Mouse (Mus musculus): ENCODE measurements around the gene Apex1. TPM values are rescaled to one million over a fixed set of nuclear protein-coding genes. Genes with fewer than 3 reads are reported as not detected.
"Not testable (repeated sequence)": the region's sequence is repeated elsewhere in the genome, so short reads cannot be mapped to it uniquely, and the experiment has no call there.

Apex1 gene
- total RNA-seq, 4 experiments from 2014 or later: 61.2 to 67.5 (median 64.1) TPM

DNA sequence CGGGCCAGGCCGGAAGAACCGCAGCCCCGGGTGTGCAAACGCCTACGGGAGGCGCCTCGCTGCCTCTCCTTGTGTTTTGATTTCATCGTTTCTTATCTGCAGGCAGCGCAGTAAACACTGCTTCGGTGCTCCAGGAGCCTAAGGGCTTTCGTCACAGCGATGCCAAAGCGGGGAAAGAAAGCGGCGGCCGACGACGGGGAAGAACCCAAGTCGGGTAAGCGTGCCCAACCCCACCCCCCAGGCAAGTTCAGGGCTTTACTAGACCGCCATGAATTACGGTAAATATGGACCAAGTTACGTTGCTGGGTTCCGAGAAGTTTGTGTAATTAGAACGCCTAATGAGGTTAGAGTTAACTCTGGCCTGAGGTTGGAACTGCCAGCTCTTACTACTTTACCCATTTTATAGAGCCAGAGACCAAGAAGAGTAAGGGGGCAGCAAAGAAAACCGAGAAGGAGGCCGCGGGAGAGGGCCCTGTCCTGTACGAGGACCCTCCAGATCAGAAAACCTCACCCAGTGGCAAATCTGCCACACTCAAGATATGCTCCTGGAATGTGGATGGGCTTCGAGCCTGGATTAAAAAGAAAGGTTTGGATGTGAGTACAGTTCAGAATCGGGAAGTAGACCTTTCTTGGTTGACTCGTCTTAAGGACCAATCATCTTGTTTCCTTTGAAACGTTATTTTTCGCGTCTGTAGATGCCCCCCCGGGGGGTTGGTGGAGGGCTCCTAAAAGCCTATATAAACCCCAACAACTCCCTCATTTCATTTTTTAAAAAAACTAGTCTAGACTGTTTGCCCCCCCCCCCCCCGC, 548 bp downstream of the Apex1 start:
- DNase-seq (ENCODE audit: low spot score in 2 of 2): no peak

DNA sequence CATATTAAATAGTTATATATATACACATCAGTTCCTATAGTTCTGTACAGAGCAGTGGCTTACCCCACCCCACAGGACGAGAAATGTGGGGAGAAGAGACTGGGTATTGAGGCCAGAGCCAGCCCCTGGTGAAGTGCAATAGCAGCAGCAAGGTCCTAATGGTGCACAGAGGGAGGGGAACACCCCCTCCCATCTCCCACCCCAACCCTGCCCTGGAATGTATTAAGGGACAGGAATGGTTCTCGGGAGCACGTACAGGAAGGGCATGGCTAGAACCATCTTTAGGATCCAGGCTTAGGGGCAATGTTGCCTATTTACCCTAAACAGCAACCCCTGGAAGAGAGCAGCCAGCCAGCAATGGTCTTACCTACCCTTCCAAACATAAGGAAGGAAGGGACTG, 2.6 kb downstream of the Apex1 start:
- no peak for DNase-seq (ENCODE audit: low spot score in 2 of 2)

DNA sequence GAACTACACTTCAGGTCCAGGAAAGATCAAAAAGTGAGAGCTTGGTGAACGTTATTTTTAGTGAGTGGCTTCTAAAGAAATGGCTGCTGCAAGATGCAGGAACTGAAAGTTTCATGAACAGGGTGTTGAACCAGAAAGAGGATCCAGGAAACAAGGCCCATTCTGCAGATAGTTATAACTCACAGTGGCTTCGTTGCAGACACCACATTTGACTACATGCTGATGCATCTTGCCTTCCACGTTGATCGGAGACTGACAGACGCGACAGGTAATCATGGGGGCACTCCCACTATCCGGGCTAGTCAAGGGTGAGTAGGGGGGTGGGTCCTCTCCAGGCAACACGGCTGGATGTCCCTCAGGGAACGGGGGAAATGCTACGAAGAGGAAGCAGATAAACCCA, 5.2 kb downstream of the Apex1 start:
- peak in 1 of 2 experiments; percentile 21 for DNase-seq (ENCODE audit: low spot score in 2 of 2)

DNA sequence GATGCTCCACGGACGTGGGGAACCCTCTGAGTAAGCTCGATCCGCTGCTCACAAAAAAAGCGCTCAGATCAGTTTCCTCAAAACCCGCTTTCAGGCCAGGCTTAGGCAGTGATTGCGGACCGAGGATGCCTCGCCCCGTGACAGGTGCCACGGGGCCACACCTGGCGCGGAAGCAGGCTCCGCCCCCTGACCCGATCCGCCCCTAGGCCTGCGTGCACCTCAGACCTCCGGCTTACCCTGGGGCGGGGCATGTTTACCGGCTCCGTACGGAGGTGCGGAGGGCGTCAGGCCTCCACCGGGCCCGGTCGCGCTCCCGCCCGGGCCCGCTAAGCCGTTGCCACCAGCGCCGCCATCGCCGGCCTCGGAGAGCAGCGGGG, 5.6 kb downstream of the Apex1 start:
- DNase-seq (ENCODE audit: low spot score in 2 of 2): no peak

DNA sequence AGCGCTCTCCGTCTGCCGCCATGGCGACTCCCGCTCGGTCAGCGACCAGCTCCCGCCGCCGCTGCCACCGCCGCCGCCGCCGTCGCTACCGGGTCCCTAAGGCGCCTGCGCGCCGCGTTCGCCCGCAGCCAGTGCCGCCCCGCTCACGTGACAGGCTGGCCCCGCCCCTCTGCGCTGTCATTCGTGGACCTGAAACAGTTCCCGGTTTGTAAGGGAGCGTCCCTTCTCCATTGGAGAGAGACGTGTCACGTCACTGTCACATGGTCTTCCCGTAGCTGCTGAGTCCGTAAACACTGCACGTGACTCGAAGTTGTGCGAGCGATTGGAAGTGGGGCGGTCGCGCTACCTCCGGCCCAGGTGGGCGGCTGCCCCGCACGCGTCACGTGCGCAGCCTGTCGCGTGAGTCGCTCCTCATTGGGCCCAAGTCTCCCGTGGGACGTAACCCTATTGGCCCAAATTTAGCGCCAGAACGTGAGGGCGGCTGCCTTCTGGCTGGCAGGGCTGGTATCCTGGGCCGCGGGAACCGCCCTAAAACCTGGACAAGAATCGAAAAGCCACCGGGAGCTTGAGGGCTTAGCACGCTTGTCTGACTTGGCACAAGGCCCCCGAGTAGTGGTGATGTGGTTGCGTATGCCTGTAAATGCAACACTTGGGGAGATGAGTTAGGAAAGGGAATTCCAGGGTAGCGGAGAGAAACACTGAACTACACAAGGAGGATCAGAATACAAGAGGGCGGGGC, 6.2 kb downstream of the Apex1 start, which contains the start of the genes Pip4p1 and Pnp:
Gene Pip4p1 (minus strand): TSS at position 103 of the 739 bp plus-strand sequence.
Gene Pnp (plus strand): TSS at position 329 of the 739 bp plus-strand sequence.
- DNase-seq (ENCODE audit: low spot score in 2 of 2): peak; percentile 99 to 100

DNA sequence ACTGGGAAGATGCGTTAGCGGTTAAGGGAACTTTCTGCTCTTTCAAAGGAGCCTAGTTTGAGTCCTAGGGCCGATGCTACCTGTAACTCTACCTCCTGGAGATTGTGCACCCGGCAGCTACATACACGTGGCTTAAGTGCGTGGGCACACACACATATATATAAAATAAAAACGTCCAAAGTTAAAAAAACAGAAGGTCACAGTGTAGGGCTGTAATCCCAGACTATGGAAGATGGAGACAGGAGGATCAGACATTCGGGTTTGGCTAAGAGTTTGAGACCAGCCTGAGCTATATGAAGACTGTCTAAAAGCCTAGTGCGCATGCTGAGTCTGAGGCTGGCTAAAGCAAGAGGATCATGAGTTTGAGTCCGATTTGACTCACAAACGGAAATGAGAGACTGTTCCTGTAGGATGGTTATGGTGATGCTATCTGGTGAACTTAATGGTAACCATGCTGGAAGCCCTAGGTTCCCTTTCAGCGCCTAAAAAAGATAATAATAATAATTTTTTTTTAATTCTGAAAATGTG, 6.8 kb downstream of the Apex1 start:
- no peak for DNase-seq (ENCODE audit: low spot score in 2 of 2)

DNA sequence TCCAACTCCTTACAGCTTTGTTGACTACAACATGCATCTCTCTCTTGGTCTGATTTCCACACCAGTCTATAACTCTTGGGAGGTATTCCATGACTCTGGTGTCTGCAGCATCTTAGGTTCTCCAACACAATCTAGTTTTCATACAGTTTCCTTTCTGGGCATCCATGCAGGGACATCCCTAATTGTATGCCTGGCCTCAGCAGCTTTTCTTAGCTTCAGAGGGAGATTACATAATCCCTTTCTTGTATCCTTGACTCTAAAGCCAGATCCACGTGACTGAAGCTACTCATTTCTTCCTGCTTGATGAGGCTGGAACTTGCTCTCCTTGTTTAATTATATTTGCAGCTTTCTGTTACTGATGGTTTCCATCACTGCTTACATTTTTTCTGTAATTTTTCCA, 11.9 kb downstream of the Apex1 start:
- no peak for DNase-seq (ENCODE audit: low spot score in 2 of 2)

DNA sequence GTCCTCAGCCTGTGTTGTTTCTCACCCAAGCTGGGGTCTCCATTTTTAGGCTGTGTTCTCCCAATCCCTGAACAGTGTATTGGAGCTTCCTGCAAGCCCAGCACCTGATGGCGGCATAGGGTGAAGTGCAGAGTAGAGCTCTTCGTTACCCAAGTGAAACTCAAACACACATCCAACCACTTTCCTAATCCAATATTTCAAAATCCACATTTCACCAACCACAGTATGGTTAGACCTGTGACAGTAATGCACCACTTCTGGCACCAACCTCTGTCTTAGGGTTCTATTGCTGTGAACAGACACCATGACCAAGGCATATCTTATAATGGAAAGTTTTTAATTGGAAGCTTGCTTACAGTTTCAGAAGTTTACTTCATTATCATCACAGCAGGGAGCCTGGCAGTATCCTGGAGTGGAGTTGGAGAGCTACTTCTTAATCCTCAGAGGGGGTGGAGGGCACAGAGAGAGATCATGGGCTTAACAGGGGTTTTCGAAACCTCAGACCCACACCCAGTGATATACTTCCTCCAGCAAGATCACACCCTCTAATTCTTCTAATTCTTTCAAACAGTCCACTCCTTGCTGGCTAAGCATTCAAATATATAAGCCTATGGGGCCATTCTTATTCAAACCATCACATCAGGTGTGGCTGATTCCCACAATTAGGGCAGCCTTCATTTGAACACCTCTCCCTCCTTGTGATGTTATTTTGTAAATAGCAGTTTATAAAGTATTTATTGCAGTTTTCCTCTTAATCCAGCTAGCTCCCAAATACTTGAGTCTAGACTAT, 13.5 kb downstream of the Apex1 start:
- DNase-seq (ENCODE audit: low spot score in 2 of 2): no peak

DNA sequence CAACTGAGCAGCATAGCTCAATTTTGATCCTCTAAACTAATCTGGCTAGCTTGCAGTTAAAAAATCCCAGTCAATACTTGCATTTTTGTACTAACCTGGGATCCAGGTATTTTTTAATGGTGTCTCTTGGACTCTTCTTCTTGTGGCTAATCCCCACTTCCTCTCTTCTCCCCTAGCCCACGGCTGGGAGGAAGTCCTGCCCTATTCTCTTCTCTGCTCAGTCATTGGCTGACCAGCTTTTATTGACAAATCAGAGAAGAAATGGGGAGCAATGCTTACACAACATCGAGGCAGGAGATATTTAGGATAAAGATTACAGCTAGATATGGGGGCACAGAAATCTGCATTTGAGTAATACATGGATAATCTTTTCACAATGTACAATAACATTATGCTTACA, 14.2 kb downstream of the Apex1 start:
- DNase-seq (ENCODE audit: low spot score in 2 of 2): no peak

DNA sequence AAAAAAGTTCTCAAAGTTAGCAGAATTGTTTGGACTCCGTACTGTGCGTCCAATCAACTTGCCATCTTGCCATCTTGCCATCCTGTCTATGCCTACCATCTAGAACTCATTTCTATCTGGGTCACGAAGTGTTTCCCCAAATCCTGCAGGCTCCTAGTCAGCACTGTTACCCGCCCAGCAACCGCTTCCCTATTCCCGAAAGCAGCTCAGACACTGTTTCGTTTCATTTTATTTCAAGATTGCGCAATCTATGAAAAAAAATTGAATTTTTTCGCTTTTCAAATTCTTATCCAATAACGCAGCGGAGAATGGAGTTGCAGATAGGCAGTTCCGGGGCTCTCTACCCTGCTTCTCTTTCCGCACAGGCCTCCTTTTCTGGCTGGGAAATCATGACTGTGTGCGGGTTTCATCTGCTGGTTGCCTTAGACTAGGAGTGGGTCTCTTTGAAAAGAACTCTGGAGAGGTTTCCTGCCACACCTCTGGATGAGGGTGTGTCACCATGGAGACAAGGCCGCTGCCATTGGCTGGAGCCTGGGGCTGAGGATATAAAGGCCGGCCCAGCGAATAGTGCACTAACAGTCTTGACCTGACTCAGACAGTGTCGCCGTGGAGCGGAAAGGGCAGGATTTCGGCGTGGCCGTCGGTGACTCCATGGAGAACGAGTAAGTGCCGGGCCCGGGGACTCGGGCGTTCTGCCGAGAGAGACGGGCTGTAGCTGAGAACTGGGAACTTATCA, 19.3 kb downstream of the Apex1 start, which contains the start of gene Gm49342:
Gene Gm49342 (plus strand): TSS at position 586 of the 736 bp plus-strand sequence.
- peak; percentile 87 to 89 for DNase-seq (ENCODE audit: low spot score in 2 of 2)

DNA sequence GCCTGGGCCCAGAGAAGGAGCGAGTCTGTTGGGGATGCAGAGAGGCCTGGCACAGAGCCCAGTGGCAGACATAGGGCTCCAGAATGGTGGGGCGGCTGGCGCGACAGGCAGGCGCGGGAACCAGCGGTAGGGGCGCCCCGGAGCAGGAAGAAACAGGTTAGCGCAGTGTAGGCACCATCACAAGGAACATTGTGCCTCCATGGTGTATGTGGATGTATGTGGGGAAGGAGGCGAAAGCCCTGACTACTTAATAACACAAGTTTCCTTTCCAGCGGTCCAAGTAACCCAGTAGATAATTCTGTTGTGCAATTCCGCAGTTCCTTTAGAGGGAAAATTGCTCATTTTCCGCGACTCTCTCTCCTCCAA, 19.9 kb downstream of the Apex1 start:
- not testable (repeated sequence) for DNase-seq (ENCODE audit: low spot score in 2 of 2)

DNA sequence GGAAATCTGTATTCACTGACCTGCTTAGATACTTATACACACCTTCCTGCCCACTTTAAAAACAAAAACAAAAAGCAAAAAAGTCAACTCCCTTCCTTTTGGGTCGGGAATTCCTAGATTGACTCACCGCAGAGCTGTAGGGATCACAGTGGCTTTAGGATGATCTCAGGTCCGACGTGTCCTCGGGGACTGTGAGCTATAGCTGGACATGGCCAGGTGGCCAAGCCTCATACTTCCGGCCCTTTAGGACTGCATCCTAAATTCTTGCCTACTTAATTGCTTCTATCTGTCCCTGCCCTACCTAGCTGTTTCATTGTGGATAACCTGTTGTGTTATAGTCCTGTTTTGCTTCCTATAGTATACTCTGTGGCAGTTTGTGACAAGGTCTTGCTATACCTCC, 20.3 kb downstream of the Apex1 start:
- DNase-seq (ENCODE audit: low spot score in 2 of 2): not testable (repeated sequence)

DNA sequence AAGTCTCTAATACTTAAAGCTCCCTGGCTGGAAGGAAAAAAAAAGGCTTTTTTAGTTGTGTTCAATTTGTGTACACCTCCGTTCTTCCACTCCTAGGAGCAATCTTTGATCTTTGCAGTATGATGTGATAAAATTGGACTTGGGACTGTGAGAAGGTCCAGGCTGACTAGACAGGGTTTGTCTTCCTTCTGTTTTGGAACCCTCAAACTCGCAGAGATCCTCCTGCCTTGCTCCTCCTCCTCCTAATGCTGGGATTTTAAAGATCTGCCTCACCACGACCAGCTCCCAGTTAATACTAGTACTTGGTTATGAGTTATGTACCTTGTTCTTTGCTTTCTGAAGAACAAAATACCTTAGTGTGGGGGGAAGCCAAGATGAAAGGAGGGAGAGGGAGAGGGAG, 20.8 kb downstream of the Apex1 start:
- not testable (repeated sequence) for DNase-seq (ENCODE audit: low spot score in 2 of 2)

DNA sequence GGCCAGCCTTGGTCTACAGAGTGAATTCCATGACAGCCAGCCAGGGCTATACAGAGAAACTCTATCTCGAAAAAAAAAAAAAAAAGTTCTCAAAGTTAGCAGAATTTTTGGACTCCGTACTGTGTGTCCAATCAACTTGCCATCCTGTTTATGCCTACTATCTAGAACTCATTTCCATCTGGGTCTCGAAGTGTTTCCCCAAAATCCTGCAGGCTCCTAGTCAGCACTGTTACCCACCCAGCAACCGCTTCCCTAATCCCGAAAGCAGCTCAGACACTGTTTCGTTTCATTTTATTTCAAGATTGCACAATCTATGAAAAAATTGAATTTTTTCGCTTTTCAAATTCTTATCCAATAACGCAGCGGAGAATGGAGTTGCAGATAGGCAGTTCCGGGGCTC, 30.7 kb downstream of the Apex1 start:
- no peak for DNase-seq (ENCODE audit: low spot score in 2 of 2)

DNA sequence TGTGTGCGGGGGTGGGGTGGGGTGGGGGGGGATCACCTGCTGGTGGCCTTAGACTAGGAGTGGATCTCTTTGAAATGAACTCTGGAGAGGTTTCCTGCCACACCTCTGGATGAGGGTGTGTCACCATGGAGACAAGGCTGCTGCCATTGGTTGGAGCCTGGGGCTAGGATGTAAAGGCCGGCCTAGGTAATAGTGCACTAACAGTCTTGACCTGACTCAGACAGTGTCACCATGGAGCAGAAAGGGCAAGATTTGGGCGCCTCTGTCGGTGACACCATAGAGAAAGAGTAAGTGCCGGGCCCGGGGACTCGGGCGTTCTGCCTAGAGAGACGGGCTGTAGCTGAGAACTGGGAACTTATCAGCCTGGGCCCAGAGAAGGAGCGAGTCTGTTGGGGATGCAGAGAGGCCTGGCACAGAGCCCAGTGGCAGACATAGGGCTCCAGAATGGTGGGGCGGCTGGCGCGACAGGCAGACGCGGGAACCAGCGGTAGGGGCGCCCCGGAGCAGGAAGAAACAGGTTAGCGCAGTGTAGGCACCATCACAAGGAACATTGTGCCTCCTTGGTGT, 31.3 kb downstream of the Apex1 start, which contains the start of gene Pnp2:
Gene Pnp2 (plus strand): TSS at position 51 of the 567 bp plus-strand sequence.
- DNase-seq (ENCODE audit: low spot score in 2 of 2): peak; percentile 34 to 42

DNA sequence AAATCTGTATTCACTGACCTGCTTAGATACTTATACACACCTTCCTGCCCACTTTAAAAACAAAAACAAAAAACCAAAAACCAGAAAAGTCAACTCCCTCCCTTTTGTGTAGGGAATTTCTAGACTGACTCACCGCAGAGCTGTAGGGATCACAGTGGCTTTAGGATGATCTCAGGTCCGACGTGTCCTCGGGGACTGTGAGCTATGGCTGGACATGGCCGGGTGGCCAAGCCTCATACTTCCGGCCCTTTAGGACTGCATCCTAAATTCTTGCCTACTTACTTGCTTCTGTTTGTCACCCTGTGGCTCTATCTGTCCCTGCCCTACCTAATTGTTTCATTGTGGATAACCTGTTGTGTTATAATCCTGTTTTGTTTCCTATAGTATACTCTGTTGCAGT, 32.0 kb downstream of the Apex1 start:
- not testable (repeated sequence) for DNase-seq (ENCODE audit: low spot score in 2 of 2)

DNA sequence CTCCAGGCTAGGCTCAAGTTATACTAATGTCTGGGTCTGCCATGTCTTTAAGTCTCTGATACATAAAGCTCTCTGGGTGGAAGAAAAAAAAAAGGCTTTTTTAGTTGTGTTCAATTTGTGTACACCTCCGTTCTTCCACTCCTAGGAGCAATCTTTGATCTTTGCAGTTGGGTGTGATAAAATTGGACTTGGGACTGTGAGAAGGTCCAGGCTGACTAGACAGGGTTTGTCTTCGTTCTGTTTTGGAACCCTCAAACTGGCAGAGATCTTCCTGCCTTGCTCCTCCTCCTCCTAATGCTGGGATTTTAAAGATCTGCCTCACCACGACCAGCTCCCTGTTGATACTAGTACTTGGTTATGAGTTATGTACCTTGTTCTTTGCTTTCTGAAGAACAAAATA, 32.4 kb downstream of the Apex1 start:
- not testable (repeated sequence) for DNase-seq (ENCODE audit: low spot score in 2 of 2)

DNA sequence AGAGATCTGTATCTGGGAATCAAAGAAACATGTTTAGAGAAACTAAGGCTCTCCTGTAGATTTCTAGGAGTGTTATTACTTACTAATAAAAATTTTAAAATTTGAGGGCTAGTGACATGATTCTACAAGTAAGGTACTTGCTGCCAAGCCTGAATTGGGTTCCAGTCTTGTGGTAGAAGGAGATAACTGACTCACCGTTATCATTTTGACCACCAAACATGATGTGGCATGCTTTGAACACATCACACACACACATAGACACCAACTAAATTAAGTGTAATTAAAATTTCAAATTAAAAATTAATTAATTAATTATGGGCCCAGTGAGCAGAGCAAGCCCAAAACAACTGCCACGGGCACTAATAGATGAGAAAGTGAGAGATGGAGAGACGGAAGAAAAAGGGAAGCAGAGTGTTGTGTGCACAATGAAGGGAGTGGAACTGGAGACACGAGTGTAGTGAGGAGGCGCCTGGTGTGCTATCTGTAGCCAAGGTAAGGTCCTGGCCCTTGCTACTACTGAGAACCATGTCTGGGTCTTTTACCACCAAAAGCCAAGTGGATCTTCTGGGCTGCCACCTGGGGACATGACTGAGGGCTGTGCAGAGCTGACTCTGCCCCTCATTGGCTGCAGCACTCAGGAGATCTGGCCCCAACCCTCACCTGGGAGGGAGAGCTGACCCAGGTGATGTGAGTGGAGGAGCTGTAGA, 33.7 kb downstream of the Apex1 start:
- DNase-seq (ENCODE audit: low spot score in 2 of 2): not testable (repeated sequence)

DNA sequence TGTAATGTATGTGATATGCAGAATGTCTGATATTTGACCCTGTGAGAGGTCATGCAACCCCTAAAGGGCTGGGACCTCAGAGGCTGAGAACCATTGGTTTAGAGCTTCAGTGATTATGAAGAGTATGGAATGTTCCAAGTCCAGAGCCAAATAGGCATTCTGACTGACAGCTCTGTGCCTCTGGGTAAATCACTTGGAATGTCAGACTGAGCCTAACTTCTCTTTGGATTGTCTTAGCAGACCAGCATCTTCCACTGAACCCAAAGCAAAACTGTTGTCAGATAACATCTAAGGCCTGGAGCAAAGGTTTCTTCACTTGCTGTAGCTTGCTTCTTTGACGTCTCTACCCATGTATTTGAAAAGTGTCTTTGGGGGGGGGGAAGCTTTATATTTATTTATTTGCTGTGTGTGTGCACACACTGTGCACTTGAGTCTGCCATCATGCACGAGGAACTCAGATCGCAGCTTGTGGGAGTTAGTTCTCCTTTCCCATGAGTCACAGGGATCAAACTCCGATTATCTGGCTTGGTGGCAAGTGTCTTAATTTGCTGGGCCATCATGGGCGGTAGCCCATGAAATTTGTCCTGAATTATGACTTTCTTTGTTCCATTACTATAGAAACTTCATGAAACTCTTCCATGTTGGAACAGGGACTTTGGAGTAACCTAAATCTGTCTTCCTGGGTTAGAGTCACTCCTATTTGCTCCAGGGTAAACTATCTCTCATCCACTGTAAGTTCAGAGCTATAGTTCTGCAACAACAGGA, 43.6 kb downstream of the Apex1 start:
- no peak for DNase-seq (ENCODE audit: low spot score in 2 of 2)

Data from layer of hippocampus, adult 8-10 months (tissue).